Mouse (Mus musculus) cortical plate, adult 2 months (tissue): ENCODE results near the gene Rab42.

Experiments used
- CTCF ChIP-seq: fragments of 200-500 bp; IDR thresholded peaks from 2 replicates; pipeline ENCODE4 v1.5.1; 2011; ENCODE audit warnings: mild to moderate bottlenecking, control low read depth, low read length; ENCODE audit not compliant: insufficient read depth; ENCODE audit errors: extremely low read depth
- POLR2A ChIP-seq: fragments of 200-500 bp; IDR thresholded peaks from 2 replicates; pipeline ENCODE4 v1.6.1; 2011; ENCODE audit warnings: mild to moderate bottlenecking, low read length, control low read depth; ENCODE audit not compliant: insufficient read depth; ENCODE audit errors: extremely low read depth

DNA sequence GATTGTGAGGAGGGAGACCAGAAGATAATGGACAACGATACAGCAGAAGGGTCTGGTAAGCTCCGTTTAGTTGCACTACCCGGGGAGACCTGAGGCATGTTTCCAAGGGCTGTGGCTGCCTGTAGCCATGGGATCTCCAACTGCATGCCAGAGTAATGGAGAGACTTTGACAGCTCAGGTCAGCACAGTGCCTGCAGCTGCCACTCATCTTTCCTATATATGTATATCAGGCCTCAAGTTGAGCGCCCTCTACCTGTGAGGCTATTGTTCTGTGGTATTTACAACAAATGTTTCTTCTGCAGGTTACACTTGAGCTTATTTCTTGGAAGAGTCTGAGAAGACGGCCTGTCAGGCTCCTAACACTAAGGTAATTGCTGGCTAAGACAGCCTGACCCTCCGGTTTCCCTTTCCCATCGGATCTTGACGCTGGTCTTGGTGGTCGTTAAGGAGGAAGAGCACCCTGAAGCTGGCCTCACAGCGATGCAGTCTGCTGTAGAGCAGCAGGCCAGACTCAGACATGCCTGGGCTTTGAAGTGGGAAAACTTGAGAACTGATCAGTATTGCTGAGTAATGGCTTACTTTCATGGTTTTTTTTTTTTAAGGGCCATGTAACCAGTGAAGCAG, 6.8 kb upstream of the Rab42 start:
- no peak for TF ChIP-seq POLR2A
- peak; percentile 33 for TF ChIP-seq CTCF
